Mouse (Mus musculus): Measurements from ENCODE around the gene Gm49333. TPM values are rescaled to one million over a fixed set of nuclear protein-coding genes. Genes with fewer than 3 reads are reported as not detected.

Gm49333 gene
- polyA plus RNA-seq, 1 experiment from 2014 or later, result not detected

DNA sequence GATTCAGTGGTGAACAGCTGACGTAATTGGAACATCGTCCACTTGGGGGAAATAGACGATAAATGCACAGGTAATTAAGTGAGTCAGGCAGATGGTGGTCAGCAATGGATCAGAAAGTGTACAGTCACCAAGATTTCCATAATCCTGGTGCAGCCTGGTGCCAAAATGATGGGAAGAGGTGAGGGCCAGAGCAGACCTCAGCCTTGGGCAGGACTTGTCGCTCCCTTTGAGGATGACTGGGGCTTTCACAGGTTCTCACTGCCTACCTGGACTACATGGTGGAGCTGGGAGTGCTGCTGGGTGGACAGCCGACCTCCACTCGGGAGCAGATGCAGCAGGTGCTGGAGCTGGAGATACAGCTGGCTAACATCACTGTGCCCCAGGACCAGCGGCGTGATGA, 26.0 kb downstream of the Gm49333 start:
- TF ChIP-seq CTCF (IDR thresholded peaks at IDR 0.05; ENCODE audit: low read depth) (no peak), EP300 (optimal IDR thresholded peaks at IDR 0.05) (no peak)
- no peaks in the 10 kb centered on the region for H3K27me3 ChIP-seq (ENCODE audit: control insufficient read depth, insufficient read depth, low read length)
- H3K9me3 ChIP-seq (ENCODE audit: control insufficient read depth, low read length), result no peaks in the 10 kb centered on the region
- H3K27ac ChIP-seq (replicated peaks), result no peak overlapping the region
- 80% methylated on average over 8 of the region's 8 CpGs for WGBS
- H3K4me2 ChIP-seq (replicated peaks; ENCODE audit: low read depth), result no peak overlapping the region
- H3K4me1 ChIP-seq (replicated peaks; ENCODE audit: control insufficient read depth, insufficient read depth), result no peaks in the 10 kb centered on the region
- H3K4me3 ChIP-seq (ENCODE audit: low read depth, low read length), result no peak overlapping the region
- no peaks in the 10 kb centered on the region for H3K36me3 ChIP-seq (ENCODE audit: control insufficient read depth, insufficient read depth, low read length)
- ATAC-seq (ENCODE audit: low FRiP score, low TSS enrichment) (no peak), DNase-seq (ENCODE audit: low spot score) (no peak)
- no peak overlapping the region for H3K9ac ChIP-seq (ENCODE audit: low read length)

- ATAC-seq (ENCODE audit: low FRiP score, low TSS enrichment) (no peak), DNase-seq (ENCODE audit: low spot score) (no peak)
- TF ChIP-seq CTCF (IDR thresholded peaks at IDR 0.05; ENCODE audit: low read depth) (no peak), EP300 (optimal IDR thresholded peaks at IDR 0.05) (no peak)
- Histone ChIP-seq H3K27ac (replicated peaks) (no peak overlapping the region), H3K4me1 (replicated peaks; ENCODE audit: control insufficient read depth, insufficient read depth) (no peaks in the 10 kb centered on the region), H3K4me2 (replicated peaks; ENCODE audit: low read depth) (no peak overlapping the region), H3K9ac (ENCODE audit: low read length) (no peak overlapping the region), H3K4me3 (ENCODE audit: low read depth, low read length) (no peak overlapping the region), H3K9me3 (ENCODE audit: control insufficient read depth, low read length) (no peaks in the 10 kb centered on the region), H3K27me3 (ENCODE audit: control insufficient read depth, insufficient read depth, low read length) (no peaks in the 10 kb centered on the region), H3K36me3 (ENCODE audit: control insufficient read depth, insufficient read depth, low read length) (no peaks in the 10 kb centered on the region)
- 79% methylated on average over 8 of the region's 8 CpGs for WGBS
These were observed 27.0 kb downstream of the Gm49333 start for GRCm38 (mm10) chr16:20638367-20638766.

DNA sequence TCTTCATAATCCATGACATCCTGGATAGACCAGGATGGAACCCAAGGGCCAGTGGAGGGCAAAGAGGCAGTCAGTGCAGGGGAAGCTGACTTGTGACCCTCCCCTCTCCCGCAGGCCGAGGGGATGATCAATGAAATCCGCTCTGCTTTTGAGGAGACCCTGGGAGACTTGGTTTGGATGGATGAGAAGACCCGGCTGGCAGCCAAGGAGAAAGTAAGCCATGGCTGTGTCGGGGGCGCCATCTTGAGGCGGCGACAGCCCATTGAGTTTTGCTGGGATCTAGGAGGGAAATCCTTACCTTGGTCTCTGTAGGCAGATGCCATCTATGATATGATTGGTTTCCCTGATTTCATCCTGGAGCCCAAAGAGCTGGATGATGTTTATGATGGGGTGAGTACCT, 30.8 kb downstream of the Gm49333 start:
- ATAC-seq (ENCODE audit: low FRiP score, low TSS enrichment) (0 out of 2 replicates have a peak, but pooled peaks have one; percentile 31), DNase-seq (ENCODE audit: low spot score) (peak; percentile 73)
- Histone ChIP-seq H3K4me1 (replicated peaks; ENCODE audit: control insufficient read depth, insufficient read depth) (no peaks in the 10 kb centered on the region), H3K36me3 (ENCODE audit: control insufficient read depth, insufficient read depth, low read length) (no peaks in the 10 kb centered on the region), H3K9me3 (ENCODE audit: control insufficient read depth, low read length) (no peaks in the 10 kb centered on the region), H3K27ac (replicated peaks) (no peak overlapping the region), H3K4me2 (replicated peaks; ENCODE audit: low read depth) (no peak overlapping the region), H3K27me3 (ENCODE audit: control insufficient read depth, insufficient read depth, low read length) (no peaks in the 10 kb centered on the region), H3K4me3 (ENCODE audit: low read depth, low read length) (no peak overlapping the region), H3K9ac (ENCODE audit: low read length) (no peak overlapping the region)
- WGBS, result under 1% methylated on average over 8 of the region's 8 CpGs
- TF ChIP-seq EP300 (optimal IDR thresholded peaks at IDR 0.05), result no peak
- TF ChIP-seq CTCF (IDR thresholded peaks at IDR 0.05; ENCODE audit: low read depth), result peak; percentile 90

DNA sequence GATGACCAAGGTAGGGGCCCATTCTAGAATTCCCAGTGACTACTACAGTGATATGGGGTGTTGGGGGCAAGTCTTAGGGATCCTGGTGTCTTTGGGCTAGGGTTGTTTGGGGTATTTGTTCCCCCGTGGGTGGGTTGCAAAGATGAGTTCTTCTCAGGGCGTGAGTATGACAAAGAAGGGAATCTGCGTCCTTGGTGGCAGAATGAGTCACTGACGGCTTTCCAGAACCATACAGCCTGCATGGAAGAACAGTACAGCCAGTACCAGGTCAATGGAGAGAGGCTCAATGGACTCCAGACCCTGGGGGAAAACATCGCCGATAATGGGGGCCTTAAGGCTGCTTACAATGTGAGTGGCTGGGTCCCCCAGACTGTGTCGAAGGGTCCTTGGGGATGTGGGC, 32.5 kb downstream of the Gm49333 start:
- Histone ChIP-seq H3K4me3 (ENCODE audit: low read depth, low read length) (no peak overlapping the region), H3K27me3 (ENCODE audit: control insufficient read depth, insufficient read depth, low read length) (no peaks in the 10 kb centered on the region), H3K36me3 (ENCODE audit: control insufficient read depth, insufficient read depth, low read length) (no peaks in the 10 kb centered on the region), H3K4me1 (replicated peaks; ENCODE audit: control insufficient read depth, insufficient read depth) (no peaks in the 10 kb centered on the region), H3K9me3 (ENCODE audit: control insufficient read depth, low read length) (no peaks in the 10 kb centered on the region), H3K9ac (ENCODE audit: low read length) (no peak overlapping the region), H3K4me2 (replicated peaks; ENCODE audit: low read depth) (no peak overlapping the region), H3K27ac (replicated peaks) (no peak overlapping the region)
- 82% methylated on average over 7 of the region's 7 CpGs for WGBS
- TF ChIP-seq EP300 (optimal IDR thresholded peaks at IDR 0.05) (no peak), CTCF (IDR thresholded peaks at IDR 0.05; ENCODE audit: low read depth) (no peak)
- ATAC-seq (ENCODE audit: low FRiP score, low TSS enrichment) (no peak), DNase-seq (ENCODE audit: low spot score) (no peak)

GRCm38 (mm10) chr16:20651076-20651946, 39.9 kb downstream of the Gm49333 start, which contains the start of gene Psmd2:
TSS of gene Psmd2 (plus strand) at chr16:20651652.
- 2% methylated on average over 42 of the region's 46 CpGs for WGBS

DNA sequence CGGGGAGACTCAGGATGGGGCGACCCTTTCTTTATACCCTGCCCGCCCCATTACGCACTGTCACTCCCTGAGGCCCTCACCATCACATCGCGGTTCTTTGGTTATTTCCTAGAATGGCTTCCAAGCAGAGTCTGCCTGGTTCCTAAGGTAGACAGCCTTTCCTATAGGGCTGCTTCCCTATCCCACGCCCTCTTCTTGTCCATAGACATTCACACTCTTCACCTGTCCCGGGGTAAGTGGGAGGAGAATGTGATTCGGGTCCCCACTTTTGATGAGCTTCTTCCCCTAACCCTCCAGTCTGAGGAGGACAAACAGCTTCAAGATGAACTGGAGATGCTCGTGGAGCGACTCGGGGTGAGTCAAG, 40.5 kb downstream of the Gm49333 start:
- Histone ChIP-seq H3K9me3 (ENCODE audit: control insufficient read depth, low read length) (no peaks in the 10 kb centered on the region), H3K27ac (replicated peaks) (peak overlapping the region; percentile 40; the same call in 1 of the 2 replicates), H3K9ac (ENCODE audit: low read length) (peak overlapping the region; percentile 93), H3K4me3 (ENCODE audit: low read depth, low read length) (peak overlapping the region; percentile 88), H3K4me2 (replicated peaks; ENCODE audit: low read depth) (peak overlapping the region; percentile 82), H3K27me3 (ENCODE audit: control insufficient read depth, insufficient read depth, low read length) (no peaks in the 10 kb centered on the region), H3K36me3 (ENCODE audit: control insufficient read depth, insufficient read depth, low read length) (peaks cover 14% of the 10 kb centered on the region), H3K4me1 (replicated peaks; ENCODE audit: control insufficient read depth, insufficient read depth) (no peaks in the 10 kb centered on the region)
- TF ChIP-seq EP300 (optimal IDR thresholded peaks at IDR 0.05) (no peak), CTCF (IDR thresholded peaks at IDR 0.05; ENCODE audit: low read depth) (no peak)
- DNase-seq (ENCODE audit: low spot score) (no peak), ATAC-seq (ENCODE audit: low FRiP score, low TSS enrichment) (peak; percentile 59)
- 5% methylated on average over 12 of the region's 12 CpGs for WGBS

More at GRCm38 (mm10) chr16:20651076-20651946, 39.9 kb downstream of the Gm49333 start, which contains the start of gene Psmd2:
- H3K9me3 ChIP-seq (ENCODE audit: control insufficient read depth, low read length), result no peaks in the 10 kb centered on the region
- peaks cover 7% of the 10 kb centered on the region for H3K36me3 ChIP-seq (ENCODE audit: control insufficient read depth, insufficient read depth, low read length)
- TF ChIP-seq CTCF (IDR thresholded peaks at IDR 0.05; ENCODE audit: low read depth), result peak; percentile 26
- no peak for TF ChIP-seq EP300 (optimal IDR thresholded peaks at IDR 0.05)
- H3K4me2 ChIP-seq (replicated peaks; ENCODE audit: low read depth), result peak within 1 kb of the TSS; percentile 82
- H3K27ac ChIP-seq (replicated peaks), result peak within 1 kb of the TSS; percentile 80
- peak within 1 kb of the TSS; percentile 93 for H3K9ac ChIP-seq (ENCODE audit: low read length)
- peak within 1 kb of the TSS; percentile 88 for H3K4me3 ChIP-seq (ENCODE audit: low read depth, low read length)
- no peaks in the 10 kb centered on the region for H3K4me1 ChIP-seq (replicated peaks; ENCODE audit: control insufficient read depth, insufficient read depth)
- no peaks in the 10 kb centered on the region for H3K27me3 ChIP-seq (ENCODE audit: control insufficient read depth, insufficient read depth, low read length)
- ATAC-seq (ENCODE audit: low FRiP score, low TSS enrichment), result peak; percentile 96
- peak; percentile 97 for DNase-seq (ENCODE audit: low spot score)

Measured in stomach, postnatal 0 days (tissue).